Mouse (Mus musculus) thymus, adult 2 months (tissue): ENCODE results near the gene Kcnip2.

Experiments
- CTCF ChIP-seq: fragments of 200-500 bp; IDR thresholded peaks from 2 replicates; pipeline ENCODE4 v1.5.1; 2012; ENCODE audit warnings: mild to moderate bottlenecking, control low read depth, low read length, moderate library complexity, borderline replicate concordance; ENCODE audit not compliant: control insufficient read depth, poor library complexity, insufficient read depth; ENCODE audit errors: extremely low read depth
- POLR2A ChIP-seq: fragments of 200-500 bp; IDR thresholded peaks from 2 replicates; pipeline ENCODE4 v1.6.1; 2012; ENCODE audit warnings: mild to moderate bottlenecking, low read length, control low read depth, moderate library complexity; ENCODE audit not compliant: control insufficient read depth, poor library complexity, insufficient read depth; ENCODE audit errors: extremely low read depth

- TF ChIP-seq CTCF (no peak), POLR2A (no peak)
Observed at GRCm38 (mm10) chr19:45844209-45844608, 28.3 kb upstream of the Kcnip2 start.
